Mouse (Mus musculus) T-helper 1 cell (primary cell): ENCODE data around the gene Isoc2a.
"Not testable (repeated sequence)": the region's sequence is repeated elsewhere in the genome, so short reads cannot be mapped to it uniquely, and the experiment has no call there.

Experiments
- in situ Hi-C: fragments of 300-600 bp; cut with MboI, MseI; formaldehyde crosslinking; loops from one replicate; pipeline ENCODE4 v1.15.1; 2025; ENCODE audit warnings: high pct_unique_total_duplicates

The Isoc2a gene

DNA sequence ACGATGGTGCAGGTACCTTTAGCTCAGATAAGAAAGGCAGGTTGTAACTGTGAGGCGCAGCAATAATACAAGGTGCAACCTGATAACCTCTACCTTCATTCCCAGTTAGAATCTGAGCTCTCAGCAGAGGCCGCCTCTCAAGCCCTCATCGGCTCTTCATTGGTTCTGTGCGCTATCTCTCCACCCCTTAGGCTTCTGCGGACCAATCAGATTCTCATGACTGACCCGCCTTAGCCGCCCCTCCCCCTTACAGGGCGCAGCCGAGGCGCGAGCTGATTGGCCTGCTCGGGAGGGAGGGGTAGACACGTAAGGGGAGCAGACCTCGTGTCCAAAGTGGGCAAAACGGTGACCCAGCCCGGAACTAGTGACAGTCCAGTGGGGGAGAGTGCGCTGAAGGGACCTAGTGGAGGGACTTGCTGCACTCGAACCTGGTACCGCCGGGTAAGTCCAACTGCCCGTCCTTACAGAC is at the start of gene Isoc2a:
Isoc2a (plus strand) TSS at position 401 of the 469 bp plus-strand sequence.
- in situ Hi-C loops, result no loop called here

DNA sequence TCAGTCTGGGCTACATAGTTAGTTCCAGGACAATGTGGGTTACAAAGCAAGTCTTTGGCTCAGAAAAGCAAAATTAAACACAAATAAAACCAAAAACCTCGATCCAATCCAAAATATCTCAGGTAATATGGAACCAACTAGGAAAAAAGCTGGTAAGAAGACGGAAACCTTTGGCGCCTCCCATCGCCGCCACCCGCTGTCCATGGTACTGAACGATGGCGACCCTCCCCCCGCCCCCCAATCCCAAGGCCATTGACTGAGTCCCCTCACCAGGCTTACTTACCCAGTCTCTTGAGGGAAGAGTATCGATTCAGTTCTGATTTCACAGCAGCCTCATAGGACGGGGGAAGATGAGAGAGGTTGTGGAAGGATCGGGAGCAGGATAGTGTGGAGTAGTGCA is 46.5 kb upstream of the Isoc2a start:
- in situ Hi-C loops, result no loop called here

DNA sequence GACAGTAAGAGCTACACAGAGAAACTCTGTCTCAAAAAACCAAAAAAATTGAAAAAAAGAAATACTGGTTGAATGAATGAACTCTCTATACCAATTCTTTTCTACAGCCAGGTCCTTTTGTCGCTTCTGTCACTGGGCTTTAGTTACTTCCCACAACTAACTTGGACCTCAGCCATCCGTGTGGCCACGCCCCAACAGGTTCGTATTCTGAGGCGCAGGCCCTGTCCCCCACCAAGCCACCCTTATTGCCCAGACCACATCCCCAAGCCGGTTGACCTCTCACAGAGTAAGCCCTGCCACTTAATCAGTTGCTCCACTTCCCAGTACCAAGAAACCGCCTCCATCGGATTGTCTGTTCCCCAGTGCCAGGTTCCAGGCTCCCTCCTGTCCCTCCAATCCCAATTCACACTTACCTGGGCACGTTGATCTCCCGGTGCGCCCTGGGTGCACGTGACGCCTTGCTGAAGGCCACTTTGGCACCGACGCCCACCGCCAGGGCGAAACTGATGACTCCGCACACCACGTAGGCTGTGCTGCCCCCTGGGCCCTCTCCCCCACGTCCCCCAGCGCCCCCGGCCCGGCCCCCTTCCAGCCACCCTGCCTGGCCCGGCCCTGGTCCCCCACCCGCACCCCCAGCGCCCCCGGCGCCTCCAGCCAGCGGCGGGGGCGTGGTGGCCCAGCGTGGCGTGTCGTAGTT is 41.2 kb upstream of the Isoc2a start:
- in situ Hi-C loops, result no loop called here

DNA sequence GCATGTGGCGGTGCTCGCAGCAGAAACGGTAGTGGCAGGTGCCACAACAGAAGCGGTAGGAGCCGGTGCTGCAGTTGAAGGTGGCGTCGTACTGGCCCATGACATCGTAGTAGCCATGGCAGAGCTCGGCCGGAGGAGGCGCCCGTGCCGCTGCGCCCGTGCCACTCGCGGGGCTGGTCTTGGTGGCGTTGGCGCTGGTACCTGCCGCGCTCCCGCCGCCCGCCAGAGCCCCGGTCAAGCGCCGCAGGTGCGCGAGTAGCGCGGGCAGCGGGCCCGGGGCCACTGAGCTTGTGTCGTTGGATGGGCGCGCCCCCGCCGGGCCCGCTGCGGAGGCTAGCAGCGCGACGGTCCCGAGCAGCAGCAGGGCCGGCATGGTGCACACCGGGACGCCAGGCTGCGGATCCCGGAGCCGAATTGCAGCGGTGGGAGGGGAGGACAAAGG is 40.6 kb upstream of the Isoc2a start:
- in situ Hi-C loops, result no loop called here

DNA sequence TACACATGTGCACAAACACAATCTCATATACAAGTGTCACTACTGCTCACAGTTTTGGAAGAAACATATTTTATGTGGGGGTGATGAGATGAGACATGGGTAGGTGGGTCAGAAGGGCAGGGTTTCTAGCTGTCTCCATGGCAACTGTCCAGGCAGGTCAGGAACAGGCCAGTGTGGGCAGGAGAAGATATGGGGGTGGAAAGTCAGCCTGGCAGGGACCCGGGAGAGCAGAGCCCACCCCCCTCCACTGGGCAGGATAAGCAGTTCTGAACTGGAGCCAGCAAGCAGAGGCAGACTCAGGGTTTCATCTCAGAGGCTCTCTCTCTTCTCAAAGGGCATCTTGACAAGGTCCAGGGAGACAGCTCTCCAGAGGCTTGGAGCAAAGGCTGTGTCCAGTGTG is 39.3 kb upstream of the Isoc2a start:
- in situ Hi-C loops, result no loop called here

DNA sequence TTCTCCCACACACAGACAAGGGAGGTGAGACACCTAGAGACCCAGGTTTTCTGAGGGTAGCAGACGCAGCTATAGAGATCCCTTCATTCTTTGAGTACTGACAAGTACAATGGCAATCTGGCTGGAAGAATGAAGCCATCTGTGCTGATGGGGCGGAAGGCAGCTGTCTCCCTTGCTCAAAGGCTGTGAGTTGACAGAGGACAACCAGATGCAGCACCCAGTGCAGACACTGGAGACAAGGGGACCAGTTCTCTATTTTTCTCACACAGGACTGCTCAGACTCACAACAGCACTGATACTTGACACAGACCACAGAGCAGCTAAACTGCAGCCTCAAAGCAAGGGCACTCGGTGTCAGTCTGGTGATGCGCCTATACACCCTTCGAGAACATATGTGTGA is 34.9 kb upstream of the Isoc2a start:
- in situ Hi-C loops, result no loop called here

DNA sequence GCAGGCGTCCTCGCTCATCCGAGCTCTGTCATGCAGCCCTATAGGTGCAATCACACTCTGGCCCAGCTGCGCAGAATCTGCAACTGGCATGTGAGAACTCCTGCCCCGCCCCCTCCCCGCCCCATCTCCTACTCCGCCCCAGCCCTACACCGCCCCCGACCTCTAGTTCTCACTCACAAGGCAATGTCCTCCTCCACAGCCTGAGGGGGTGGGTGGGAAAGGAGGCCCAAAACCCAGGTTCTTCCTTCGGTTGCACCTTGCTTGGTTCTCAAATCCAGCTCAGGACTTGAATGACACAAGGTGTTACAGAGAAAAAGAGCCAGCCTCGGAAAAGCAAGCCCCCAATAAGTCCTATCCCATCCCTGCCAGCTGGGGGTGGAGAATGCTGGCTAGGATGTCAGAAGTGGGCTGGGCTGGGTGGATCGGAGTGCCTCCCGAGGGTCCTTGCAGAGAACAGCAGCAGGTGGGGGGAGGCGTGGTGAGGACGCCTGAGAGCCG is 34.3 kb upstream of the Isoc2a start:
- in situ Hi-C loops, result no loop called here

DNA sequence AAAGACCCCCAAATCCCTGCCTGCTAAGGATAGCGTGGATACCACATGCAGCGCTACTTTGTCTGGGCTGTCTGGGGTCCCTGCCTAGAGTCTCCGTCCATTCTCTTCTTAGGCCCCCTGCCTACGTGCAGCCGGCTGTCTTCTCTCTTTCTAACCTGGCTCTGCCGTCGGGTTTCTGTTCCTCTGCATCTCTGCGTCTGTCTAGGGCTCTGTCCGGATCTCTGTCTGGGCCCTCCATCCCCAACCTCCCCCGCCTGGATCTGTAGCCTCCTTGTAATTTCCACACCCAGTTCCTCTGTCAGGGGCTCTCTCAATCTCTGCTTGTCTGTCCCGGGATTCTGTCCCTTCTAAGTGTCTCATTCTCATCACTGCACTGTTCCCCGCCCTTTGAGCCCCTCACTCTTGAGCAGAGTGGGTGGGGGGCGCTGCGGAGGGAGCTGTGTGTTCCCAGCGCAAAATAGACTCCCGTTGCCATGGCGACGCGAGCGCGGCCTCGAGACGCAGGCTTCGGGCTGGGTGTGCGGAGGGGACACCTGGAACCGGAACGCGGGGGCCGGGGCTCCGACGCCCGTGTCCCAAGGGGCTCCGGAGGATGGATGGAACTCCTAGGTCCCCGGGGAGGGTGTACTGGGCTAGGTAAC is 33.2 kb upstream of the Isoc2a start:
- in situ Hi-C loops, result no loop called here

DNA sequence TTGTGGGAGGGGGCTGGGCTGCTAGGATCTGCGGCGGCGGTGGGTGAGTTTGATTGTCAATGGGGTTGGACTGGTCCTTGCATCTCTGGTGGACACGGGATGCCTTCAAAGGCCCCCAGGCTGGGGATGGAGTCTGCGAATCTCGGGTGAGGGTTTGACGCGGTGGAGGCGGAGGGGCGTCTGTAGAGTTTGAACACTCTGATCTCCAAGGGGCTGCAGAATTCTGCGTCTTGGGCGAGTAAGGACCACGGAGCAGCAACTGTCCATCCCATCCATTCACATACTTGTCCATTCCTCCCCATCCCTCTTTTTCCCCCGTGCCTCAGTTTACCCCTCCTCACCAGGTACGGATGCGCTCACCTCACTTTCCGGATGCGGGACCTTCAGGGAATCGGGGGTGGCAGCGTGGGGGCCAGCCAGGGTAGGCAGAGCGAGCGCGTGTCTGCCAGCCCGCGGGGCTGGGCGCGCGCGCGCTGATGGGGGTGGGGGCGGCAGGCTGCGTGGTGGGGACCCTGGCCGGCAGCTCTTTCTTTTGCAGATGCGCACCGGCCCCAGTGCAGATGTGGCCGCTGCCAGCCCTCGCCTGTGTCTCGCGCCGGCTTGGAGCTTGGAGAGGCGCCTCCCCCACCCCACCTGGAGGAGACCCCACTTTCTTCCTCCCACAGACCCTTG is 32.6 kb upstream of the Isoc2a start, which contains the start of gene Shisa7:
Shisa7 (minus strand) TSS at position 452 of the 672 bp plus-strand sequence.
- in situ Hi-C loops, result no loop called here

DNA sequence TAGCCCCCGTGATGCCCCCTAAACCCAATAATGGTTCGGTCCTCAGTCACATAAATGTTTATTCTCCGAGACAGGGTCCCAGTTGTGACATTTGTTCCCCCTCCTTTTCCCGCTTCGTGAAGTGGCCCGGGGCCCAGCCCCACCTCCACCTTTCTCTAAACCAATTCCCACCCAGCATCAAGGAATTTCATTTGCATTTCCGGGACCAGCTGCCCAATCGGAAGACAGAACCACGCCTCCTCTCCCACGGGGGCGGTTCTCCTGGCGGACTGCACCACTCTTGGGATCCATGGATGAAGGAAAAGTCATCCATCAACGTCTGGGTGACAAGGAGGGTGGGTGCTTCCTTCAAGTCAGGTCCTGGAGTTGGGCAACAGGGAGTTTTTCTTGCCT is 32.0 kb upstream of the Isoc2a start:
- in situ Hi-C loops, result no loop called here

DNA sequence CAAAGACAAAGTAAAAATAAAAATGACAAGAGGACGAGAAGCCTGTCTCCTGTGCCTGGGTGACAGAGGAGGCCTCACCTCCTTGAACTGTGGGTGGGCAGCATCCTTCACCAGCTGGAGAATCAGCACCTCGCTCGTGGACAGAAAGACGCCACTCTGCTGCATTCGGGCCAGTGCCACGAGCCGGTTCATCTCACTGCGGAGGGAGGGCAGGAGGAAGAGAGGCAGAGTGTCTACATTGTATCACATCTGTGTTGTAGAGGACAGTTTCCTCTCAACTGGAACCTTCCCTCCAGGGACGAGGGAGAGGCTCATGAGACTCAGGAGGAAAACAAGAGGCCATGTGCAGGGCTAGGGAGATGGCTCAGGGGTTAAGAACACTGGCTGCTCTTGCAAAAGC is 27.6 kb upstream of the Isoc2a start:
- in situ Hi-C loops, result no loop called here

DNA sequence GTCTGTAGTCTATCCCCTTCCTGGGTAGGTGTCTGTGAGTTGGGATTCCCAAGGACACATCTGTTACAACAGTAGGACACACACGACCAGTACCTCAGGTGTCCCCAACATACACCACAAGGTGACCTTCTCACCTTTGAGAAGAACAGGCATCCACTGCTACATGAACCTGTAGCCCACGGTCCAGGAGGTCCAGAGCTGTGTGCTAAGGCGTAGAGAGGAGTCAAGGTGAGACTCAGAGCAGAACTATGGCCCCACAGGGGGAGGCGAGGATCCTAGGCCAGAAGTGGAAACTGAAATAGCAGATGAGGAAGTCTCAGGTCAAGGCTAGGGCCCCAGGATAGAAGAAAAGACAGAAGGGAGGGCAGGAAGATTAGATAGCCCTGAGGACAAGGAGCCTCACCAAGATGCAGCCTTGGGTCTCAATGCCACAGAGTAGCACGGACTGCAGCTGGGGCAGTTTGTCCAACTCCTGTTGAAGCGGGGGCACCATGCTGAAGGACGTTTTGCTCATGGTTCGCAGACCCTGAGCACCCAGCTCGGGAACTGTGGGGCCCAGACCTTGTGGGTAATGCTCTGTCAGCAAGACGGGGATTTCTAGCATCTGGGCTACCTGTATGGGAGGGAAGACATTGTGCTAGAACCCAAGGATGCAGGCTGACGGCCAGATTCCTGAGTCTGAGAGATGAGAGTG is 26.2 kb upstream of the Isoc2a start:
- in situ Hi-C loops, result no loop called here

DNA sequence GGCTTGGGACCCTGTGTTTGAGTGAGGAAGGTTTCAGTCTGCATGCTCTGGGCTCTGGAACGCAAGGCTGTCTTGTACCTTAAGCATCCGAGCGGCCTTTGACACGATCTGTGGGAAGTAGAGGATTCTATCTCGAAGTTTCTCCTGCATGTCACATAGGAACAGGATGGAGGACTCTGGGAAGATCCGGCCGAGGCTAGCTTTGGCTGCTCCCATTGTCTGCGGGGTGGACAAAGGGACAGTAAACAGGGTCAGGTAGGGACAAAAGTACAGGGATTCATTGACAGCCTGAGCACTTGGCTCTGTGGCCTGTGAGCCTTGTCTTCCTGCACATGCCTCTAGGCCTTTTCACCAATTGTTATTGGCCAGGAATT is 25.7 kb upstream of the Isoc2a start:
- in situ Hi-C loops, result no loop called here

DNA sequence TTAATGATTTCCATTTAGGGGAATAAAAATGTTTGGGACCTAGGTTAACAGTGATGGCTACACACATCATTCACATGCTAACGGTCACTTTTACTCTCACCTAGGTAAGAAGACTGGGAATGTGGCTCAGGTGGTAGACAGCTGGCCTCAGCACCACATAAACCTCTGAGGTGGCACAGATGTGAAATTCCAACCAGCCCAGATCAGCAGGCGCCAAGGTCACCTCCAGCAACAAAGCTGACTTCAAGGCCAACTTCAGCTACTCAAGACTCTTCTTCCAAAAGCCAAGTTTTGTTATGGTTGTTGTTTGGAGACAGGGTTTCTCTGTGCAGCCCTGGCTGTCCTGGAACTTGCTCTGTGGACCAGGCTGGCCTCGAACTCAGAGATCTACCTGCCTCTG is 23.3 kb upstream of the Isoc2a start:
- in situ Hi-C loops, result no loop called here

DNA sequence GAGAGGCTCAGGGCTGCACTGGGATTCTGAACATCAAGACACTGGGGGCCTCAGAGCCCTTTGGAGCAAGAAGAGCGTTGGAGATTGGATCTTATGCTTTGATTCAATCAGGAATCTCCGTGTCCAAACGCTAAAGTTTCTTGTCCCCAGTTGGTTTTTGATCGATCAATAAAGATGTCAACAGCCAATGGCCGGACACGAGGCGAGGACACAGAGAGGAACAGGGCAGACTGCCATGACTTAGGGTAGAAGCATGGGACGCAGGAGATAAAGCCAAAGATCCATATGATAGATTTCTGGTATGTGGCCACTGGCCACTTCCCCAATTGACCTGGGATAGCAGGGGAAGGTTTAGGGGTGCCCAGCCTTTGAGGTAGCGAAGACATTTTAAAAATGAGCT is 20.4 kb upstream of the Isoc2a start:
- in situ Hi-C loops, result no loop called here

DNA sequence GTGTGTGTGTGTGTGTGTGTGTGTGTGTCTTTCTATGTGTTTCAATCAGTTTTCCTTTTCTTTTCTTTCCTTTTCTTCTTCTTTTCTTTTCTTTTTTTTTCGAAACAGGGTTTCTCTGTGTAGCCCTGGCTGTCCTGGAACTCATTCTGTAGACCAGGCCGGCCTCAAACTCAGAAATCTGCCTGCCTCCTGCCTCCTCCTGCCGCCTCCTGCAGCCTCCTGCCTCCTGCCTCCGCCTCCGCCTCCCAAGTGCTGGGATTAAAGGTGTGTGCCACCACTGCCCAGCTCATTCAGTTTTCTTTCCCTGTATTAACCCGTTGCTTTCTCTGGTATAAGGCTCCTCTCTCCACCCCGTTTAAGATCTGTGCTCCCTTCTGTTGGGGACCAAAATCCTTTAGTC is 19.6 kb upstream of the Isoc2a start:
- in situ Hi-C loops, result no loop called here

DNA sequence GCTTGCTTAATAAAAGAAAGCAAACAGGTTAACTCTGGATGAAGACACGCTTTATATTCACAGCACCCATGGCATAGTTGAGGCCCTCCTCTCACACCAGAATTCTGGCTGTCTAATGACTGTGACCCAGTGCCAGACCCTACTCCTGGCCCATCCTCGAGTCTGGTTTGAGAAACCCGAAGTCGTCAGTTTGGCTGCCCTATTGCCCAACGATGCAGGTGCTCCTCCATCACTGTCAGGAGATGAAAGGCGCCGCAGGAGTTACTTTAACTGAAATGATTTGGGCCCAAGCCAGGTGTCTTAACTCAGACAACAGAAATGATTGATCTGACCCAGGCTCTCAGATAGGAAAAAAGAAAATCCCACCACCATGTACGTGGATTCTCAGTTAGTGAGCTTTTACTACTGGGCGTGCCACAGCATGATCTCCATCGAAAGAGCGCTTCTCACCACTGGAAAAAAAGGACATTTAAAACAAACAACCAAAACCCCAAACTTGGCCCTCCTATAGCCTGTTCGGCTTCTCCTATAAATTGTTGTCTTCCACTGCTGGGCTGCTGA is 17.5 kb upstream of the Isoc2a start:
- in situ Hi-C loops, result no loop called here

DNA sequence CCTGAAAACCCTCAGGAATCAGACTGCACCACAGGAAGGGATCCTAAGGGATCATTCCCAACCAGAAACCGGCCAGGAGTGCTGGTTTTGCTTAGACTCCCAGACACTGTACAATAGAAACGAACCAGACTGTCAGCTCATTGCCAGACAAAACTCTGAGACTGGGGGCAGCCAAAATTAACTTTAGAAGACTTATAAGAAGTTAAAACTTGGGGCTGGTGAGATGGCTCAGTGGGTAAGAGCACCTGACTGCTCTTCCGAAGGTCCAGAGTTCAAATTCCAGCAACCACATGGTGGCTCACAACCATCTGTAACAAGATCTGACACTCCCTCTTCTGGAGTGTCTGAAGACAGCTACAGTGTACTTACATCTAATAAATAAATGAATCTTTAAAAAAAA is 16.0 kb upstream of the Isoc2a start:
- in situ Hi-C loops, result not testable (repeated sequence)

DNA sequence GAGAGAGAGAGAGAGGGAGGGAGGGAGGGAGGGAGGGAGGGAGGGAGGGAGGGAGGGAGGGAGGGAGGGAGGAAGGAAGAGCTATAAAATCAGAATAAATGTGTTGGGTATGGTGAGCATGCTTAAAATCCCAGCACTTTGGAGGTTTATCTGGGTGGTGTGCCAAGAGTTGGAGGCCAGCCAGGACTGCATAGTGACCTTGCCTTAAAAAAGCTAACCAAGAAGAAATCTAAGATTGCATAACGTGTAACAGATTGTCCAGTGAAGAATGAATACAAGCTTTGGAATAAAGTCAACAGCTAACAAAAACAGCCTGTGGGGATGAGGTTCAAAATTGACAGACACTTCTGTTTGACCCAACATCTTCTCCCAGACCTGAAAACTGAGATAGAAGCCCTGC is 13.9 kb upstream of the Isoc2a start:
- in situ Hi-C loops, result no loop called here

DNA sequence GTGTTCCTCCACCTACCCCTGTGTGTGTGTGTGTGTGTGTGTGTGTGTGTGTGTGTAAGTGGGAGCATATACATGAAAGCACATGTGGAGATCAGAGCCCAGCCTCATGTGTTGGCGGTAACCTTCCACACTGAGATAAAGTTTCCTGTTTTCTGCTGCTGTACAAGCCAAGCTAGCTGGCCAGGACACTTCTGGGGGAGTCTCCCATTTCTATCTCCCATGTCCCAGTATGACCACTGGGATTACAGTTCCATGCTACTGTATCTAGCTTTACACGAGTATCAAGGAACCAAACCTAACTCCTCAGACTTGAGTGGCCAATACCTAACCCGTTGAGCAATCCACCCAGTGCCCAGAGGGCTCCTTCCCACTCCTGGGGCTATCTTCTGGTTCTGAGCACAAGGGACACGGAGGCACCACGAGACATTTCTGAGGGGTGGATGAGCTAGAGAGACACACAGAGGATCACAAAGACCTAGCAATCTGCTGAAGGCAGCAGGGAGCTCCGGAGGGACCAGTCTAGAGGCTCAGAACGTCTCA is 13.3 kb upstream of the Isoc2a start:
- in situ Hi-C loops, result no loop called here

DNA sequence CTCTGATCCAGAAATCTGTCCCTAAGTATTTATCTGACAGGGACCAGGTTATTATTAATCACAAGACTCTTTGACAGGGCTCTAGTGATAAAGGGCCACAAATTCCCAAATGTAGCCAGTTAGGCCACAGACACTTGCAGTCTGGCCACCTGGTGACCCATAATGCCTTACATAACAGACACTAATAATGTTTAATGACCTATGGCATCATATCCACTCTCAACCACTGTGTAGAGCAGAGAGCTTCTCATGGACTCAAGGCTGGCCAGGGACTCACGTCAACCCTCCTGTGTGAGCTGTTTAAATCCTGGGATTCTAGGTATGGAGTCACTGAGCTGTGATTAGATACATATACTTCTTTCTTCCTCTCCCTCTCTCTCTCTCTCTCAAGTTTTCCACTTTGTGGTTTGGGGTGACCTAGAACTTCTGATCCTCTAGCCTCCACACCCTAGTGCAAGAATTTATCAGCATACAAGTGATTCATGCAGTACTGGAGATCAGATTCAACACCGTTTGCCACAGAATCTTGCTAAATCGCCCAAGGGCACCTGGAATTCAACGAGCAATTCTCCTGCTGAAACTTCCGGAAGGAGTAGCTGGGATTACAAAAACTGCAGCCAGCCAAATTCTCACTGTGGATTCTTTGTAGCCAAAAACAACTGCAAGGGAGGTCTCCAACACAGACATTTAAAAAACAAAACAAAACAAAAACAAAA is 12.7 kb upstream of the Isoc2a start:
- in situ Hi-C loops, result no loop called here
